Mouse (Mus musculus) liver, embryonic 12.5 days (tissue): ENCODE data around the gene Mgat1. TPM values are rescaled to one million over a fixed set of nuclear protein-coding genes. Genes with fewer than 3 reads are reported as not detected.
"Not testable (repeated sequence)": the region's sequence is repeated elsewhere in the genome, so short reads cannot be mapped to it uniquely, and the experiment has no call there.

Source experiments
- ATAC-seq: fragments of 200-750 bp; cut with Nextera tagmentation; 2 replicates; pipeline ENCODE4 v1.8.0; 2017; ENCODE audit warnings: moderate number of reproducible peaks, mild to moderate bottlenecking, moderate library complexity
- H3K27ac ChIP-seq: fragments of 300-500 bp; sonication (generic); 2 replicates; pipeline ENCODE4 v1.5.1; 2016; ENCODE audit warnings: mild to moderate bottlenecking
- H3K27me3 ChIP-seq: fragments of 300-500 bp; sonication (generic); replicated peaks from 2 replicates; pipeline ENCODE4 v1.6.1; 2016; ENCODE audit warnings: mild to moderate bottlenecking, moderate library complexity
- H3K36me3 ChIP-seq: fragments of 300-500 bp; sonication (generic); 2 replicates; pipeline ENCODE4 v1.6.1; 2016; ENCODE audit warnings: mild to moderate bottlenecking, moderate library complexity
- H3K4me1 ChIP-seq: fragments of 300-500 bp; sonication (generic); 2 replicates; pipeline ENCODE4 v1.6.1; 2016
- H3K4me2 ChIP-seq: fragments of 300-500 bp; sonication (generic); 2 replicates; pipeline ENCODE4 v1.6.1; 2016; ENCODE audit warnings: mild to moderate bottlenecking, moderate library complexity
- H3K4me3 ChIP-seq: fragments of 300-500 bp; sonication (generic); 2 replicates; pipeline ENCODE4 v1.5.1; 2016; ENCODE audit warnings: mild to moderate bottlenecking, moderate library complexity
- H3K9ac ChIP-seq: fragments of 300-500 bp; sonication (generic); 2 replicates; pipeline ENCODE4 v1.6.1; 2016; ENCODE audit warnings: mild to moderate bottlenecking, moderate library complexity
- H3K9me3 ChIP-seq: fragments of 300-500 bp; sonication (generic); replicated peaks from 2 replicates; pipeline ENCODE4 v1.6.1; 2016; ENCODE audit warnings: mild to moderate bottlenecking, moderate library complexity
- WGBS: fragments of 180-500 bp; shearing (Covaris S2); methylation state at CpG from one replicate; pipeline ENCODE4 v1.1.7; 2016; ENCODE audit not compliant: insufficient replicate concordance; 5-methylcytosine and 5-hydroxymethylcytosine counted together
- polyA plus RNA-seq: library from polyadenylated mRNA; unstranded; fragments of >200 nt; fragmentation: Nextera tagmentation; extraction: Ambion mirVana; gene quantifications from 2 replicates; pipeline ENCODE4 v1.2.1, GENCODE M21; 2016

The Mgat1 gene
- polyA plus RNA-seq, 1 experiment from 2014 or later, result 35.4 TPM

GRCm38 (mm10) chr11:49267316-49267715 is 23.3 kb downstream of the Mgat1 start:
- H3K4me3 ChIP-seq, result no peak overlapping the region
- H3K9me3 ChIP-seq, result no peaks in the 10 kb centered on the region
- H3K36me3 ChIP-seq, result peaks cover 36% of the 10 kb centered on the region
- WGBS, result 83% methylated on average over 10 of the region's 10 CpGs
- no peak overlapping the region for H3K9ac ChIP-seq
- H3K4me1 ChIP-seq, result 0 out of 2 replicates have a peak, but pooled peaks cover 12% of the 10 kb centered on the region
- no peaks in the 10 kb centered on the region for H3K27me3 ChIP-seq
- ATAC-seq, result no peak
- H3K27ac ChIP-seq, result peak overlapping the region; percentile 45; the same call in 1 of the 2 replicates
- no peak overlapping the region for H3K4me2 ChIP-seq

- ATAC-seq, result no peak
- no peaks in the 10 kb centered on the region for H3K9me3 ChIP-seq
- 0 out of 2 replicates have a peak, but pooled peaks cover 12% of the 10 kb centered on the region for H3K4me1 ChIP-seq
- H3K27me3 ChIP-seq, result no peaks in the 10 kb centered on the region
- WGBS, result 76% methylated on average over 15 of the region's 15 CpGs
- no peak overlapping the region for H3K9ac ChIP-seq
- H3K4me3 ChIP-seq, result no peak overlapping the region
- H3K36me3 ChIP-seq, result peaks cover 28% of the 10 kb centered on the region
- H3K27ac ChIP-seq, result no peak overlapping the region
- H3K4me2 ChIP-seq, result no peak overlapping the region
These were observed 24.1 kb downstream of the Mgat1 start for GRCm38 (mm10) chr11:49267970-49268579.

- WGBS, result 78% methylated on average over 9 of the region's 9 CpGs
- Histone ChIP-seq H3K4me1 (0 out of 2 replicates have a peak, but pooled peaks cover 12% of the 10 kb centered on the region), H3K4me3 (no peak overlapping the region), H3K4me2 (no peak overlapping the region), H3K27ac (no peak overlapping the region), H3K36me3 (peaks cover 13% of the 10 kb centered on the region), H3K9me3 (no peaks in the 10 kb centered on the region), H3K27me3 (no peaks in the 10 kb centered on the region), H3K9ac (no peak overlapping the region)
- ATAC-seq, result no peak
These were observed 25.8 kb downstream of the Mgat1 start for GRCm38 (mm10) chr11:49269761-49270160.

GRCm38 (mm10) chr11:49270368-49270767 is 26.4 kb downstream of the Mgat1 start:
- Histone ChIP-seq H3K9ac (no peak overlapping the region), H3K36me3 (peaks cover 6% of the 10 kb centered on the region; the same call in 1 of the 2 replicates), H3K4me1 (0 out of 2 replicates have a peak, but pooled peaks cover 12% of the 10 kb centered on the region), H3K4me3 (no peak overlapping the region), H3K27me3 (no peaks in the 10 kb centered on the region), H3K27ac (no peak overlapping the region), H3K4me2 (no peak overlapping the region), H3K9me3 (no peaks in the 10 kb centered on the region)
- 67% methylated on average over 4 of the region's 4 CpGs for WGBS
- no peak for ATAC-seq

- H3K4me2 ChIP-seq, result no peak overlapping the region
- no peak overlapping the region for H3K27ac ChIP-seq
- ATAC-seq, result no peak
- 0 out of 2 replicates have a peak, but pooled peaks cover 7% of the 10 kb centered on the region for H3K4me1 ChIP-seq
- no peaks in the 10 kb centered on the region for H3K27me3 ChIP-seq
- H3K9ac ChIP-seq, result no peak overlapping the region
- 29% methylated on average over 7 of the region's 7 CpGs for WGBS
- H3K9me3 ChIP-seq, result no peaks in the 10 kb centered on the region
- no peak overlapping the region for H3K4me3 ChIP-seq
- no peaks in the 10 kb centered on the region for H3K36me3 ChIP-seq
These were observed 27.3 kb downstream of the Mgat1 start for GRCm38 (mm10) chr11:49271334-49271733.

GRCm38 (mm10) chr11:49273834-49274519 is 30.0 kb downstream of the Mgat1 start:
- Histone ChIP-seq H3K4me1 (no peaks in the 10 kb centered on the region), H3K27me3 (no peaks in the 10 kb centered on the region), H3K4me3 (no peak overlapping the region), H3K36me3 (no peaks in the 10 kb centered on the region), H3K27ac (no peak overlapping the region), H3K4me2 (no peak overlapping the region), H3K9me3 (no peaks in the 10 kb centered on the region), H3K9ac (no peak overlapping the region)
- WGBS, result 63% methylated on average over 11 of the region's 11 CpGs
- ATAC-seq, result no peak

- Histone ChIP-seq H3K27me3 (no peaks in the 10 kb centered on the region), H3K36me3 (no peaks in the 10 kb centered on the region), H3K4me1 (no peaks in the 10 kb centered on the region), H3K9ac (no peak within 1 kb of the TSS), H3K9me3 (no peaks in the 10 kb centered on the region), H3K4me3 (no peak within 1 kb of the TSS), H3K4me2 (no peak within 1 kb of the TSS), H3K27ac (no peak within 1 kb of the TSS)
- WGBS, result 45% methylated on average over 3 of the region's 3 CpGs
- ATAC-seq, result no peak
These were observed 34.2 kb downstream of the Mgat1 start, which contains the start of gene Olfr1393 for GRCm38 (mm10) chr11:49278222-49278621. Olfr1393 (plus strand) TSS chr11:49278304.

GRCm38 (mm10) chr11:49284982-49285381 is 41.0 kb downstream of the Mgat1 start, which contains the start of gene Olfr1392:
Olfr1392 (plus strand) TSS chr11:49285282.
- not testable (repeated sequence) for H3K36me3 ChIP-seq, H3K4me2 ChIP-seq, H3K4me1 ChIP-seq, H3K27ac ChIP-seq, H3K9me3 ChIP-seq, H3K9ac ChIP-seq, ATAC-seq, H3K27me3 ChIP-seq, H3K4me3 ChIP-seq
- whole genome bisulfite sequencing, result 44% methylated on average over 1 of the region's 1 CpGs

- H3K9ac ChIP-seq, result no peak overlapping the region
- H3K36me3 ChIP-seq, result no peaks in the 10 kb centered on the region
- H3K9me3 ChIP-seq, result no peaks in the 10 kb centered on the region
- no peak overlapping the region for H3K4me3 ChIP-seq
- whole genome bisulfite sequencing, result 60% methylated on average over 2 of the region's 2 CpGs
- ATAC-seq, result no peak
- H3K27me3 ChIP-seq, result no peaks in the 10 kb centered on the region
- H3K4me2 ChIP-seq, result no peak overlapping the region
- no peaks in the 10 kb centered on the region for H3K4me1 ChIP-seq
- no peak overlapping the region for H3K27ac ChIP-seq
These were observed 43.3 kb downstream of the Mgat1 start for GRCm38 (mm10) chr11:49287251-49287650.

- H3K4me1 ChIP-seq, result no peaks in the 10 kb centered on the region
- no peaks in the 10 kb centered on the region for H3K27me3 ChIP-seq
- no peak for ATAC-seq
- H3K9me3 ChIP-seq, result no peaks in the 10 kb centered on the region
- H3K4me3 ChIP-seq, result no peak overlapping the region
- no peaks in the 10 kb centered on the region for H3K36me3 ChIP-seq
- H3K4me2 ChIP-seq, result no peak overlapping the region
- no peak overlapping the region for H3K27ac ChIP-seq
- no peak overlapping the region for H3K9ac ChIP-seq
- WGBS, result 53% methylated on average over 3 of the region's 3 CpGs
These were observed 48.8 kb downstream of the Mgat1 start for GRCm38 (mm10) chr11:49292777-49293176.

- H3K36me3 ChIP-seq, result no peaks in the 10 kb centered on the region
- H3K4me1 ChIP-seq, result no peaks in the 10 kb centered on the region
- H3K4me2 ChIP-seq, result no peak within 1 kb of the TSS
- no peak within 1 kb of the TSS for H3K9ac ChIP-seq
- no peak for ATAC-seq
- no peak within 1 kb of the TSS for H3K27ac ChIP-seq
- H3K4me3 ChIP-seq, result no peak within 1 kb of the TSS
- no peaks in the 10 kb centered on the region for H3K27me3 ChIP-seq
- H3K9me3 ChIP-seq, result 0 out of 2 replicates have a peak, but pooled peaks cover 5% of the 10 kb centered on the region
These were observed 60.5 kb downstream of the Mgat1 start, which contains the start of gene Olfr10 for GRCm38 (mm10) chr11:49304441-49304840. Olfr10 (plus strand) TSS chr11:49304741.

GRCm38 (mm10) chr11:49308547-49308946 is 64.6 kb downstream of the Mgat1 start:
- H3K4me2 ChIP-seq, H3K36me3 ChIP-seq, H3K4me3 ChIP-seq, H3K27me3 ChIP-seq, H3K27ac ChIP-seq, H3K9ac ChIP-seq, H3K9me3 ChIP-seq, H3K4me1 ChIP-seq, ATAC-seq: not testable (repeated sequence)
- 54% methylated on average over 5 of the region's 5 CpGs for WGBS
